Mouse (Mus musculus): ENCODE measurements around the gene Orc1. TPM values are rescaled to one million over a fixed set of nuclear protein-coding genes. Genes with fewer than 3 reads are reported as not detected.

The Orc1 gene
- polyA plus RNA-seq, 1 experiment = 3.4 TPM

DNA sequence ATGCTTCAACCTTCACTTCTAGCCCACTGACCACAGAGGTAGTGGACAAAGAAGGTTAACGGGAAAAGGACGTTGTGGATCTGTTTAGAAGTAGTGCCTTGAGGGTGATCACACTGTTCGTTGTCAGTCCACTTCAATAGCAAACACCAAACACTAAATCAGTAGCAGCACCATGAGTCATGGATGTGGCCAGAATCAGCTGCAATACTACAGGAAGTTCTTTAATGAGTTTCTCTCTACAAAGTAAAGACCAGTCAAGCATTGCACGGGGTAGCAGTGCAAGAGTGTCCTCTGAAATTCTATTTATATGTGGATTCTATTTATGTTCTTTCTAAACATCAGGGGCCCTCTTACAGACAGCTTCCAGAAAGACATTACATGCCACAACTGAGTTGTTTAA lies 19.1 kb downstream of the Orc1 start:
- no peak overlapping the region for H3K4me3 ChIP-seq (ENCODE audit: control insufficient read depth, low read depth, low read length)
- no peaks in the 10 kb centered on the region for H3K4me1 ChIP-seq (ENCODE audit: control insufficient read depth, insufficient read depth, low read length)
- no peaks in the 10 kb centered on the region for H3K36me3 ChIP-seq (ENCODE audit: control insufficient read depth, insufficient read depth, low read length)
- no peaks in the 10 kb centered on the region for H3K27me3 ChIP-seq (ENCODE audit: control insufficient read depth, insufficient read depth, low read length)
- no peak overlapping the region for H3K27ac ChIP-seq (ENCODE audit: control insufficient read depth, insufficient read depth, low read depth, low read length)
- TF ChIP-seq POLR2A (IDR thresholded peaks at IDR 0.05; ENCODE audit: control insufficient read depth, low read depth, low read length) (no peak), CTCF (IDR thresholded peaks at IDR 0.05; ENCODE audit: control insufficient read depth, insufficient read depth, insufficient replicate concordance, low read depth, low read length) (no peak)

DNA sequence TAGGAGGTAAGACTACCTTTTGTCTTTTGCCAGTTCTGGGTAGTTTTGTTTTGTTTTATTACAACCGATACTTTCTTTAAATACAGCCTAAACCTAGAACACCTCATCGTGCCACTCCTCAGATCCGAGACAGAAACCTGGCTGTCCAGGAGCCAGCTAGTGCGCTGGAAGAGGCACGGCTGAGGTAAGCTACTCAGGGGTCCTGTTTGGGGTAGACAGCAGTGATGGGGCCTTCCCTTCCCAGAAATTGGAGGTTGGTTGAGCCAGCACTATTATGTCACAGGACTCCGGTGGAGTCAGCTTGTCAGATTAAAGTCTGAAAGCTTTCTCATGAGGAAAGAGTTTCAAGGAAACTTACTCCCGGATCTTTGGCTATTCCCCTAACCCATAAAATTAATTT lies 22.6 kb downstream of the Orc1 start:
- no peaks in the 10 kb centered on the region for H3K36me3 ChIP-seq (ENCODE audit: control insufficient read depth, insufficient read depth, low read length)
- no peak overlapping the region for H3K4me3 ChIP-seq (ENCODE audit: control insufficient read depth, low read depth, low read length)
- no peaks in the 10 kb centered on the region for H3K27me3 ChIP-seq (ENCODE audit: control insufficient read depth, insufficient read depth, low read length)
- no peaks in the 10 kb centered on the region for H3K4me1 ChIP-seq (ENCODE audit: control insufficient read depth, insufficient read depth, low read length)
- TF ChIP-seq POLR2A (IDR thresholded peaks at IDR 0.05; ENCODE audit: control insufficient read depth, low read depth, low read length) = no peak
- no peak for TF ChIP-seq CTCF (IDR thresholded peaks at IDR 0.05; ENCODE audit: control insufficient read depth, insufficient read depth, insufficient replicate concordance, low read depth, low read length)
- no peak overlapping the region for H3K27ac ChIP-seq (ENCODE audit: control insufficient read depth, insufficient read depth, low read depth, low read length)

DNA sequence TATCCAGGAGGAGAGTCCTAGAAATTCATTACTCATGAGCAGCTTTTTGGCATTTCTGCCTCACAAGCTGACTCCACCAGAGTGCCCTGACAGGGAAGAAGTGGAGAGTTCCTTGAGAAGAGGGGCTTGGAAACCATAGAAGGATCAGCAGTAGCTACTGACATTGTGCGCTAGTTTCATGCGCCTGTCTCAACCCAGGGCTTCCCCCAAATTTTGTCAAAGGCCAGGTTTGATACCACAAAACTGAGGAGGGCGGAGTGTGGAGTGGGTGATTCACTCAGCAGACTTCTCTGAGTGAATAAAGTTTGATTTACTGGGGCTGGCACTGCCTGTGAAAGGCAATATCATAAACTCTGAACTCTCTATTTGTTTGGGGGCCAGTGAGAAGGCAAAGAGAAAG lies 29.4 kb downstream of the Orc1 start:
- Histone ChIP-seq H3K4me3 (ENCODE audit: control insufficient read depth, low read depth, low read length) (no peak overlapping the region), H3K27me3 (ENCODE audit: control insufficient read depth, insufficient read depth, low read length) (no peaks in the 10 kb centered on the region), H3K4me1 (ENCODE audit: control insufficient read depth, insufficient read depth, low read length) (no peaks in the 10 kb centered on the region), H3K27ac (ENCODE audit: control insufficient read depth, insufficient read depth, low read depth, low read length) (no peak overlapping the region), H3K36me3 (ENCODE audit: control insufficient read depth, insufficient read depth, low read length) (no peaks in the 10 kb centered on the region)
- no peak for TF ChIP-seq POLR2A (IDR thresholded peaks at IDR 0.05; ENCODE audit: control insufficient read depth, low read depth, low read length)
- TF ChIP-seq CTCF (IDR thresholded peaks at IDR 0.05; ENCODE audit: control insufficient read depth, insufficient read depth, insufficient replicate concordance, low read depth, low read length) = no peak

DNA sequence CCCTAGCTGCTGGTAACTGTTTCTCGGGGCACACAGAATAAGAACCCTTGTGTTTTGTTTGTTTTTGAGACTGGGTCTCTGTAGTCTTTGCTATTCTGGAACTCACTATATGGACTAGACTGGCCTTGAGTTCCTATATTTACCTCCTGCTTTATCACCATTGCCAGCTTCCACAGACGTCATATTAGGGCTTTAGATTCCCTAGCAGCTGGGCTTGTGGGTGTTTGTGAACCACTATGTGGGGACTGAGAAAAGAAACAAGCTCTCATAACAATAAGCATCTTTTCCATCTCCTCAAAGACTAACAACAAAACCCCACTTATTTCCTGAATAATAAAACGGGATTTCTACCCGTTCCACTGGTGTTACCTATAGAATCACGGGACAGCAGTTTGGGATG lies 31.7 kb downstream of the Orc1 start:
- no peak overlapping the region for H3K4me3 ChIP-seq (ENCODE audit: control insufficient read depth, low read depth, low read length)
- TF ChIP-seq CTCF (IDR thresholded peaks at IDR 0.05; ENCODE audit: control insufficient read depth, insufficient read depth, insufficient replicate concordance, low read depth, low read length) (no peak), POLR2A (IDR thresholded peaks at IDR 0.05; ENCODE audit: control insufficient read depth, low read depth, low read length) (no peak)
- no peaks in the 10 kb centered on the region for H3K27me3 ChIP-seq (ENCODE audit: control insufficient read depth, insufficient read depth, low read length)
- H3K27ac ChIP-seq (ENCODE audit: control insufficient read depth, insufficient read depth, low read depth, low read length) = no peak overlapping the region
- H3K4me1 ChIP-seq (ENCODE audit: control insufficient read depth, insufficient read depth, low read length) = no peaks in the 10 kb centered on the region
- no peaks in the 10 kb centered on the region for H3K36me3 ChIP-seq (ENCODE audit: control insufficient read depth, insufficient read depth, low read length)

DNA sequence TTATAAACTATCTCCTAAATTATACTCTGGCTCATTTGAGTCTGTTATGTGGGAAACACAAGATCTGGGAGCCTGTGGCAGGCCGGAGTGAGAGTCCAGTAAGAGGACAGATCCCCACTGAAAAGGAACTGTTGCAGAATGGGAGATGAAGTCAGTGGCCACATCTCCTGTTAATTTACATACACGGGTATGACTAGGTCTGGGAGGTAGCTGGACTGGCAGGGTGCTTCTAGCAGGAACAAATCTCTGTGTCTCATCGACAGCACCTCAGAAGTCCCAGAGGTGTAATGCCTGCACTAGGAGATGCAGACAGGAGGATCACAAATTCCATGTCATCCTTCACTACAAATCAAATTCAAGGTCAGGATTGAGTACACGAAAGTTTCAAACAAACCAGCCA lies 39.4 kb downstream of the Orc1 start:
- TF ChIP-seq CTCF (IDR thresholded peaks at IDR 0.05; ENCODE audit: control insufficient read depth, insufficient read depth, insufficient replicate concordance, low read depth, low read length) (no peak), POLR2A (IDR thresholded peaks at IDR 0.05; ENCODE audit: control insufficient read depth, low read depth, low read length) (no peak)
- Histone ChIP-seq H3K27me3 (ENCODE audit: control insufficient read depth, insufficient read depth, low read length) (no peaks in the 10 kb centered on the region), H3K4me3 (ENCODE audit: control insufficient read depth, low read depth, low read length) (peak overlapping the region; percentile 100), H3K36me3 (ENCODE audit: control insufficient read depth, insufficient read depth, low read length) (no peaks in the 10 kb centered on the region), H3K27ac (ENCODE audit: control insufficient read depth, insufficient read depth, low read depth, low read length) (0 out of 2 replicates have a peak overlapping the region, but pooled peaks have one; percentile 16), H3K4me1 (ENCODE audit: control insufficient read depth, insufficient read depth, low read length) (peaks cover 11% of the 10 kb centered on the region)

DNA sequence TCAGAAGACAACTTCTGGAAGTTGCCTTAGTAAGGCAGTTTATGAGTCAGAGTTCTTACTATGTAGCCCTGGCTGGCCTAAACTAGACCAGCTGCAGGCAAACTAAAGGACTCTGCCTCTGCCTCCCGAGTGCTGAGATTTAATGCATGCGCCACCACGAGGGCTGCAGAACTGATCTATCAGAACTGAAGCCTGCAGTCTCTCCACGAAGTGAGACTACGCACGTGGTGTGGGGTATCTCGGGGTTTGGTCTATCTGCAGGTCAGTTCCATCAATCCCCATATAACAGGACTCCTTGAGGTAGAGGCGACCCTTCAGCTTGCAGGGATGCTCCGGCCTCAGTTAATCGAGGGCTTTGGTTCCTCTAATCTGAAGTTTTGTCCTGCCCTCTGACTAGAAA lies 39.9 kb downstream of the Orc1 start:
- Histone ChIP-seq H3K4me3 (ENCODE audit: control insufficient read depth, low read depth, low read length) (peak overlapping the region; percentile 100), H3K4me1 (ENCODE audit: control insufficient read depth, insufficient read depth, low read length) (peaks cover 11% of the 10 kb centered on the region), H3K27ac (ENCODE audit: control insufficient read depth, insufficient read depth, low read depth, low read length) (peak overlapping the region; percentile 69), H3K36me3 (ENCODE audit: control insufficient read depth, insufficient read depth, low read length) (no peaks in the 10 kb centered on the region), H3K27me3 (ENCODE audit: control insufficient read depth, insufficient read depth, low read length) (no peaks in the 10 kb centered on the region)
- TF ChIP-seq CTCF (IDR thresholded peaks at IDR 0.05; ENCODE audit: control insufficient read depth, insufficient read depth, insufficient replicate concordance, low read depth, low read length) (no peak), POLR2A (IDR thresholded peaks at IDR 0.05; ENCODE audit: control insufficient read depth, low read depth, low read length) (no peak)

DNA sequence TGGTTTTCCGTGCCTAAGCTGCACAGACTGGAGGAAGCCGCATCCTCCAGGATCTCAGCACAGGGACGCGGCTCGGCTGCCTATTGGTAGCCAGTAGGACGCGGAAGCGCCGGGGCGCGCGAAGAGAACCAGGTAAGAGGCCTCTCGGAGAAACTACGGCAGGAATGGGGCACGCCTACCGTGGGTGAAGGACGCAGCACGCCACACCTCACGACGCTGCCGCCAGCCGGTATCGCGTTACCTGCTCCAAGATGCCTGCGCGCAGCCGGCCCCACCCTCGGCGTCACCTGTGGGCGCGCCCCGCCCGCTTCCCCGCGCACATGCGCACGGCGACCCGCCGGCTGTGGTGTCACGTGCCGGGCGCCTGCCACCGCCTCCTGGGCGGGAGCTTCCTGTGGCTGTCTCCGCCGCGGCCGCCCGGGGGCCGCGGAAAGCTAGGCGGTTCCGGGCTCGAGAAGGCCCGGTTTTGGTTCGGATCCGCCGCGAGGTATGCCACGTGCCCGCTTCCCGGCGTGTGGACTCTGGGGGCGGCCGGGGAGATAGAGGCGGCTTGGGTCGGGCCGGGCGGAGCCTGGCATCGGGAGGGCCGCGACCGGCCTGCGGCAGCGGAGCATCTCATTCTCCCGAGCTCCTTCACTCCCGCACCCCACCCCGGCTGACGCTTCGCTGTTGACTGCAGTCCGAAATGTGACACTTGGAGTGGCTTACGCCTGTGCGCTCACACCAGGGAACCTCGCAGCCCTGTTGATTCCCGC lies 40.5 kb downstream of the Orc1 start, which contains the start of gene Cc2d1b:
TSS of gene Cc2d1b (plus strand) at position 354 of the 755 bp plus-strand sequence.
- Histone ChIP-seq H3K36me3 (ENCODE audit: control insufficient read depth, insufficient read depth, low read length) (no peaks in the 10 kb centered on the region; the same call in 1 of the 2 replicates), H3K4me1 (ENCODE audit: control insufficient read depth, insufficient read depth, low read length) (peaks cover 11% of the 10 kb centered on the region), H3K27me3 (ENCODE audit: control insufficient read depth, insufficient read depth, low read length) (no peaks in the 10 kb centered on the region), H3K27ac (ENCODE audit: control insufficient read depth, insufficient read depth, low read depth, low read length) (peak within 1 kb of the TSS; percentile 69), H3K4me3 (ENCODE audit: control insufficient read depth, low read depth, low read length) (peak within 1 kb of the TSS; percentile 100)
- TF ChIP-seq CTCF (IDR thresholded peaks at IDR 0.05; ENCODE audit: control insufficient read depth, insufficient read depth, insufficient replicate concordance, low read depth, low read length) (no peak), POLR2A (IDR thresholded peaks at IDR 0.05; ENCODE audit: control insufficient read depth, low read depth, low read length) (peak; percentile 69)

Data from testis, adult 2 months (tissue).